Mouse (Mus musculus) left cerebral cortex, adult 18-20 months (tissue): ENCODE measurements around the gene Ttll5. TPM values are rescaled to one million over a fixed set of nuclear protein-coding genes. Genes with fewer than 3 reads are reported as not detected.

Source experiments
- DNase-seq, 2 experiments: peaks; one replicate each; pipeline ENCODE4 v3.0.0; 2021 to 2022; ENCODE audit warnings: low spot score in 2 of 2, mixed read lengths in 1 of 2
- total RNA-seq, 2 experiments: library from RNA; stranded (reverse); gene quantifications; 2 replicates each; pipeline ENCODE4 v1.2.3; 2021

Gene Ttll5
- total RNA-seq, 2 experiments from 2014 or later, result 45.0 to 45.2 TPM

GRCm38 (mm10) chr12:85963160-85963559 is 138.7 kb downstream of the Ttll5 start:
- no peak for DNase-seq

GRCm38 (mm10) chr12:85963699-85964098 is 139.2 kb downstream of the Ttll5 start:
- no peak for DNase-seq

DNA sequence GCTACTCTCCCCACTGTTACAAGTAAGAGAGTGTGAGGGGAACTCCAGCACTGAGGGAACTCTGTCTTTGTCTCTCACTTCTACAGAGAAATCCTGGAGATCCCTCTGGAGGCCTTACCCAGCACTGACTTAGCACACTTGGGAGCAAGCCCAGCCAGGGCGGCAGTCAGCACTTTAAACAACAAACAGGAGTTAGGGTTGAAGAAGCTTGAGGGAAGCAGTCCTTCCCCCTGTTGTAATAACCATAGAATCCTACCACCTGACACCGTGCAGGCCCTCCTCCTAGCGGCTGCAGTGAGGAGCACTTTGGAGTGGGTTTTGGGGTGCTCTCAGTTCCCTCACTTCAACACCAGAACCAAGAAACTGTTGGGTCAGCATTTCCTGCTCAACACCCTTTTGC is 140.0 kb downstream of the Ttll5 start:
- DNase-seq, result no peak

GRCm38 (mm10) chr12:85967812-85968211 is 143.4 kb downstream of the Ttll5 start:
- DNase-seq, result no peak

- DNase-seq, result peak; percentile 40 to 56
Observed at GRCm38 (mm10) chr12:85968409-85968808, 143.9 kb downstream of the Ttll5 start.

GRCm38 (mm10) chr12:85969571-85969970 is 145.1 kb downstream of the Ttll5 start:
- no peak for DNase-seq

DNA sequence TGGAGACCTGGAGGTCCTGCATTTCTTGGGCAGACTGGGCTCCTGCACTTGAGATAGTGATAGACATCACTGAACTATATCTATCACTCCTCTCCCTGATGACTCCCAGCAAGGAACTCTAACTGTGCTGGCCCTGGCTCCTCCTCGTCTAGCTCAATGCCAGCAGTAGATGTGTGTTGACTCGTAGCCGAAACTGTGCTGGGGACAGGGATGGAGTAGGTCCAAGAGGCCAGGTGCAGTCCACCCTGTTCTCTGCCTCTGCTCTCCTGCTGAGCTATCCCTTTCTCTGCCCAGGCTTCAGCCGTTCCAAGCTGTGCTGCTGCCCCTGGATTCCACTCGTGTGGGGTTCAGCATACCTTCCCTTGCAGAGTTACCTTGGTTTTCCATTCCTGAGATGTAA is 145.7 kb downstream of the Ttll5 start:
- DNase-seq, result no peak

DNA sequence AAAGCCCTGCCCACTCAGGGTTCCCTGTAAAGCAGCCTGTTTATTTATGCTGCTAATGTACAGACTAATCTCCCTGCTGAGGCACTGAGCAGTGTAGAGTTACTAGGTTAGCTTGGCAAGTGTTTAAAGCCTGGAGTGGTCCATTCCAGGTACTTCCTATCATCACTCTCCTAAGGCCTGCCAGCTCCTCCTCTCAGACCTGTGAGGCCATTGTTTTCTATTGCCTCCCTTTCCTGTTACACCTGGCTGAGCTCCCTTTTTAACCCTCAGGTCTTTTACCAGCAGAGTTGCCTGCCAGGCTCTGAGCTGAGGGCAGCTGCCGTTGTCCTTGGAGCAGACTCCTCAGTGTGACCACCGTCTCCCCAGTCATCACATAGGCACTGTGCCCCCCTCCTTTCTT is 146.3 kb downstream of the Ttll5 start:
- DNase-seq, result no peak

DNA sequence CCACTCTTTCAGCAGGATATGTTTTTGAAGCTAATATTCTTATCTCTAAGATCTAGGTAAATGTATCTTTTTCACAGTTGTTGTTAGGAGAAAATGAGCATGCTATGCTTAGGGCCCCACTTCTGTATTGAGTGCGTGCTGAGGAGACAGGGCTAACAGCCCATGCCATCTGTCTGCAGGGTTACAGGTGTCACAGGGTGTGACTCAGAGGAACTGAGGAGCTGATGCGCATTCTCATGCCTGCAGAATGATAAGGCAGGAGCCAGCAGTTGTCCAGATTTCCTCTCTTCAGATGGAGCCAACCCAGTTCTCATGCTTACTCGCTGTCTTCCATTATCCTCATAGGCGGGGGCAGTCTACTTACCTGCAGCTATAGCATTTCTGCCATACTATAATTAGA is 147.2 kb downstream of the Ttll5 start:
- DNase-seq, result no peak

DNA sequence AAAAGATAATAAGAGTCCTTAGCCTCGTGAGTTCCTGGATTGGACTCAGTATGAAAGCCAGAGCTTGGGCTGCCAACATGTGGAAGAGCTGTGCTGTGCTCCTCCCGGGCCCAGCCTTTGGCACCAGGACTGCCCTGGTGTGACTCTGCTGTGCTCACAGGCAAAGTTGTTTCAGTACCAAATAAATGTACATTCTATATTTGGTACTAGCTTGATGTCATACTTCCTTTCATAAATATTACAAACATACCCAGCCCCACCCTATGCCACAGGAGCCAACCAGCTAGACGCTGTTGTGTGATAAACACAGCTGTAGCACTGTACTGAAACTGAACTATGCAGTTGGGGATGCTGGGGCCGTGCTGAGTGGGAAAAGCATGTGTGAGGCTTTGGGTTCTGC is 149.1 kb downstream of the Ttll5 start:
- no peak for DNase-seq

DNA sequence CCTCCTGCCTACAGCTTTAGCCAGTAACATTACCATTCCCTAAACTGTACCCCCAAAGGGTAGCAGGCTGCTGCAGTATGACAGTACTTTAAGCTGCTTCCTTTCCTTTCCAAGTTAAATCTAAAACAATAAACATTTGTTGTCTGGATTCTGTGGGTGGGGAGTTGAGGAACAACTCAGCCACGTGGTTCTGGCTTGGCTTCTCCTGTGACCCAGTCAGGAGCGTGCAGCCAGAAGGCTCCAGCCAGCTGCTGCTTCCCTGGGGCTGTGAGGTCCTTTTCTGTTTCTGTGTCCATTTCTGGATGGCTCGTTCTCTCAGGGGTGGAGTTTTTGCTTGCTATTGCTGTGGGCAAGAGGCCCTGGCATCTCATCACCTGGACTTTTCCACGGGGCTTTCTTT is 149.6 kb downstream of the Ttll5 start:
- DNase-seq, result no peak

DNA sequence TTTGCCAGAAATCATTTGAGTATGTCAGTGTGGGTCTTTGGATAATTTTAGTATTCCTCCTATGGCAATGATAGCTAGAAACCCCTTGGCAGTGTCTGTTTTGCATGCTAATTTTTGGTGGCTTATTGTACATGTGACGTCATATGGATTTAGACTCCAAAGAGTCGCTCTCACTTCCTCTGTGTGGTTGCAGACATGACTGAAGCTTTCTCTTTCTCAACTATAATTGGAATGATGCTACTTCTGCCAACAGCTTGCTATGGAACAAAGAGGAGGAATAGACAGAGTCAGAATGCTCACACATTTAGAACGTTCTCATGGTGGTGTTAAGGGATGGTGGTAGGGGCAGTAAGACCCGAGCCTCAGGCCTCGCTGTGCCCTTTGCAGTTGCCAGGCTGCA is 155.5 kb downstream of the Ttll5 start:
- no peak for DNase-seq

GRCm38 (mm10) chr12:85985524-85985923 is 161.1 kb downstream of the Ttll5 start:
- DNase-seq, result no peak

GRCm38 (mm10) chr12:85986024-85986423 is 161.6 kb downstream of the Ttll5 start:
- DNase-seq, result no peak

DNA sequence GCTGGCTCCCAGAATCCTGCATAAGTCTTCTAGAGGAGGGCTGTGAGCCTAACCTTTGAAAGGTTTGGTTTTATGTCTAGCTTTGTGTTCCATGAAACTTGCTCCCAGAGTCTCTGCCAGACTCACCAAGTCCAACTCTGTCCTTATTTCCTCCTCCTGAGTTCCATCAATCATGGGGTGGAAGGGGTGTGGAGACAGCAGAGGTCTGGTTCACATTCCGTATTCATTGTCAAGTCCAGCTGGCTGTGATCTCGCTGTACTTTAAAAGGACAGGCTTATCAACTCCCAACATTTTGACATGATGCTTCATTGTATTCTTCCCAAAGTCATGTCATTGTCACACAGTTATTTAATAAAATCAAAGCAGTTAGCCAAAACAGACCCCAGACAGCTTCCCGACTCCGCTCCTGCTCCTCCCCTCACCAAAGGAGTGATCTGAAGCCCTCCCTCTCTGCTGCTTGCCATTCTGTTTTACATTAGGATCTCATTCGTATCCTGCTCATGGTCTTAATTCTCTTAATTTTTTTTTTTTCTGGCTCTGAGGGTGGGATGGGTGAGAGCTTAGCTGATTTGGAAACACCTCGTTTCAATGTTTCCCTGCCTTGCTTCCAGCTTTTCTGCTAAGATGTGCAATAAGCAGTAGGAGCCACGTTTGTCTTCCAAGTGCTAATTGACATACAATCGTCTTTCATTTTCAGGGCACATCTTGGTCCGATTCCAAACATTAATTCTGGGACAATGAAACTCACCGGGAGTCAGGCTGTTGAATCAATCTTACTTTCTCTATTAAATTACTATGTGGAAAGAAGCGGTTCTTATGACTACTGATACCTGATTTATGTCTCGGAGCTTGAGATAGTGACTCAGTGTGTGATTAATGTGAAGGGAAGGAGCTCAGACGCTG is 162.3 kb downstream of the Ttll5 start:
- DNase-seq, result no peak

- DNase-seq, result no peak
Observed at GRCm38 (mm10) chr12:85987444-85987889, 163.0 kb downstream of the Ttll5 start.

DNA sequence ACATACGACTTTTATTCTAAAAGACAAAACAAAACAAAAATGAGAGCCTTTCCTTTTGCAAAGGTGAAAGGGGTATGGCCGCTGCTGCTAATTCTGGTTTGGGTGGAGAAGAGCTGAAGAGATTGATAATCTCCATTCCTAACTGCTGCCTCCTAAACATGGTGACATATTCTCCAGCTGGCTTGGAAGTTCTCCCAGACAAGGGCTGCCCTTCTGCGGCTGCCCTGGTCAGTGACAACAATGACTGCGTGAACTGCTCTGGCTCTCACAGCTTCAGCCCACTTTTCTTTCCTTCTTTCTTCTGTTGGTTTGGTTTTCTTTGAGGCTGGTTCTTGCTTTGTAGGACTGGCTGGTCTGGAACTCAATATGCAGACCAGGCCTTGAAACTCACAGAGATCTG is 163.7 kb downstream of the Ttll5 start:
- no peak for DNase-seq

GRCm38 (mm10) chr12:85988818-85989377 is 164.4 kb downstream of the Ttll5 start:
- no peak for DNase-seq

DNA sequence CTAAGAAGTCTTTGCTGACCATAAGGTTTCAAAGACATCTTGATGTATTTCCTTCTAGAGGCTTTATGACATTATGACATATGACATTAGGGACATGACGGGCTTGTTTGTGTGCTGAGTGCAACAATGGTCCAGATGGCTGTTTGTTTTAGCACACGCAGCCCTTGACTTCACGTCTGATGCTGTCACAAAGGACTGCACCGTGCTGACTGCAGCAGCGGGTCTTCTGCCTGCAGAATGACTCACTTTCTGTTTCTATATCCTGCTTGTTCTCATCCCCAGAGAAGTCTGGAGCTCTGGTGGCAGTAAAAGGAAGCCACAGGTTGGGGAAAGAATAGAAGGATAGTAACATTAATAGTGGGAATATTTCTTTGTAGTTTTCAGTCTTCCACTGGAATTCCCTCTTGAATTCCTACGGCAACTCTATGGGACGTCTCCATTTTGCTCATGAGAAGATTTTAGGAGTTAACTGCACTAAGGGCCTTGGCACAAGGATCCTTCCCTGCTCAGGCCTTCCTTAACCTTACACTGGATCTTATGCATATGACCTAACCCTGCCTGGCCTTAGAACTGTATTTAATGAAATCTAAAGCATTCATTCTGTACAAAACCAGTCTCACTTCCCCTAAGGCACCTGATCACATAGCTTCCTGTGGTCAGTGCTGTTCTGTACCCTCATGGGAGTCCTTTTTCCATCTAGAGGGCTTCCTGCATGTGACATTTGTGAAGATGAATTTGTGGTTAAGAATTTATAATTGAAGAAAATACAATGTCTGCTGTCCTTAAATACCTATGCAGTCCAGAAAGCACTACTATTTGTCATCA is 167.8 kb downstream of the Ttll5 start:
- DNase-seq, result no peak

- DNase-seq, result no peak
Observed at GRCm38 (mm10) chr12:85992838-85993234, 168.4 kb downstream of the Ttll5 start.

GRCm38 (mm10) chr12:85993790-85994360 is 169.4 kb downstream of the Ttll5 start:
- no peak for DNase-seq
